Mouse (Mus musculus) ES-E14 (cell line): ENCODE measurements at regions not wholly inside any gene's neighbourhood (a gene's known extent, or its start where the extent isn't known, plus 50 kb on each side); places are given as distances from the start of the nearest gene placed in this dataset.

Experiments
- DNase-seq: peaks from one replicate; pipeline ENCODE4 v3.0.0-alpha.2; 2013; ENCODE audit warnings: low read depth, low spot score
- H3K27ac ChIP-seq: 2 replicates; pipeline ENCODE4 v1.5.1; 2012; ENCODE audit warnings: low read depth, mild to moderate bottlenecking, low read length, moderate library complexity, mixed read lengths; ENCODE audit not compliant: poor library complexity, insufficient read depth, severe bottlenecking
- H3K36me3 ChIP-seq: 2 replicates; pipeline ENCODE4 v1.6.1; 2012; ENCODE audit warnings: mild to moderate bottlenecking, low read length, moderate library complexity, mixed read lengths; ENCODE audit not compliant: control insufficient read depth, poor library complexity, insufficient read depth, severe bottlenecking
- H3K4me1 ChIP-seq, 2 experiments: fragments of 150-350 bp in 1 of 2; sonication (generic) in 1 of 2; 2 replicates each; pipeline ENCODE4 v1.6.1; 2012; ENCODE audit warnings: low read length in 2 of 2, mild to moderate bottlenecking in 1 of 2, mixed read lengths in 1 of 2; ENCODE audit not compliant: control insufficient read depth in 2 of 2, insufficient read depth in 2 of 2, poor library complexity in 1 of 2
- H3K4me3 ChIP-seq, 2 experiments: fragments of 150-350 bp in 1 of 2; sonication (generic) in 1 of 2; 2 replicates each; pipeline ENCODE4 v1.5.1; 2012; ENCODE audit warnings: low read length in 2 of 2, low read depth in 1 of 2, mild to moderate bottlenecking in 1 of 2, mixed read lengths in 1 of 2; ENCODE audit not compliant: insufficient read depth in 1 of 2, poor library complexity in 1 of 2, severe bottlenecking in 1 of 2
- H3K9ac ChIP-seq: 2 replicates; pipeline ENCODE4 v1.6.1; 2012; ENCODE audit warnings: low read depth, mild to moderate bottlenecking, low read length, mixed read lengths; ENCODE audit not compliant: poor library complexity, insufficient read depth, severe bottlenecking
- H3K9me3 ChIP-seq: fragments of 150-350 bp; sonication (generic); 2 replicates; pipeline ENCODE4 v1.6.1; 2012; ENCODE audit warnings: low read depth, mild to moderate bottlenecking, low read length; ENCODE audit not compliant: control insufficient read depth, insufficient read depth
- CHD2 ChIP-seq: IDR thresholded peaks from 2 replicates; pipeline ENCODE4 v1.6.1; 2014; ENCODE audit warnings: mild to moderate bottlenecking, low read depth, low read length, inconsistent platforms
- HCFC1 ChIP-seq: IDR thresholded peaks from 2 replicates; pipeline ENCODE4 v1.6.1; 2012; ENCODE audit warnings: low read length, inconsistent platforms, borderline replicate concordance; ENCODE audit not compliant: insufficient read depth
- MAFK ChIP-seq: IDR thresholded peaks from 2 replicates; pipeline ENCODE4 v1.6.1; 2014; ENCODE audit warnings: mild to moderate bottlenecking, low read depth, low read length, inconsistent platforms; ENCODE audit not compliant: insufficient read depth
- ZC3H11A ChIP-seq: IDR thresholded peaks from 2 replicates; pipeline ENCODE4 v1.6.1; 2012; ENCODE audit warnings: low read depth, mild to moderate bottlenecking, inconsistent platforms, low read length, borderline replicate concordance
- ZNF384 ChIP-seq: IDR thresholded peaks from 2 replicates; pipeline ENCODE4 v1.6.1; 2012; ENCODE audit warnings: low read depth, low read length, inconsistent platforms
- in situ Hi-C, 2 experiments: fragments of 600-800 bp; cut with MboI; formaldehyde crosslinking; loops; one replicate each; pipeline ENCODE4 v1.15.1; 2025; ENCODE audit warnings: low sequenced_read_pairs in 2 of 2, inconsistent platforms in 1 of 2; ENCODE audit not compliant: unreplicated experiment in 2 of 2

GRCm38 (mm10) chr4:47594171-47594570, 119.7 kb downstream of the Sec61b start:
- Histone ChIP-seq H3K9me3 (no peaks in the 10 kb centered on the region), H3K9ac (no peak overlapping the region), H3K4me3 (no peak overlapping the region), H3K36me3 (no peaks in the 10 kb centered on the region), H3K27ac (no peak overlapping the region), H3K4me1 (no peaks in the 10 kb centered on the region)
- TF ChIP-seq MAFK: no peak
- TF ChIP-seq ZNF384: no peak
- TF ChIP-seq ZC3H11A: no peak
- TF ChIP-seq CHD2: no peak
- no peak for TF ChIP-seq HCFC1
- DNase-seq: no peak
- in situ Hi-C loops: no loop called here

- DNase-seq: no peak
- TF ChIP-seq MAFK (no peak), HCFC1 (no peak), ZC3H11A (no peak), CHD2 (no peak), ZNF384 (no peak)
- H3K4me1 ChIP-seq: no peaks in the 10 kb centered on the region
- H3K9ac ChIP-seq: no peak overlapping the region
- in situ Hi-C loops: no loop called here
- H3K4me3 ChIP-seq: no peak overlapping the region
- no peaks in the 10 kb centered on the region for H3K36me3 ChIP-seq
- no peaks in the 10 kb centered on the region for H3K9me3 ChIP-seq
- H3K27ac ChIP-seq: no peak overlapping the region
These were observed 121.4 kb downstream of the Sec61b start for GRCm38 (mm10) chr4:47595841-47596240.

GRCm38 (mm10) chr4:47597586-47597985, 123.1 kb downstream of the Sec61b start:
- TF ChIP-seq HCFC1: no peak
- TF ChIP-seq CHD2: no peak
- no peak for TF ChIP-seq ZC3H11A
- TF ChIP-seq ZNF384: no peak
- no peak for TF ChIP-seq MAFK
- Histone ChIP-seq H3K27ac (no peak overlapping the region), H3K4me1 (no peaks in the 10 kb centered on the region), H3K9me3 (no peaks in the 10 kb centered on the region), H3K4me3 (no peak overlapping the region), H3K36me3 (no peaks in the 10 kb centered on the region), H3K9ac (no peak overlapping the region)
- in situ Hi-C loops: no loop called here
- no peak for DNase-seq

- Histone ChIP-seq H3K27ac (no peak overlapping the region), H3K9me3 (no peaks in the 10 kb centered on the region), H3K36me3 (no peaks in the 10 kb centered on the region), H3K4me3 (no peak overlapping the region), H3K9ac (no peak overlapping the region), H3K4me1 (no peaks in the 10 kb centered on the region)
- TF ChIP-seq CHD2 (no peak), HCFC1 (no peak), ZNF384 (no peak), ZC3H11A (0 out of 2 replicates have a peak, but pooled peaks have one; percentile 25), MAFK (no peak)
- peak; percentile 26 for DNase-seq
- in situ Hi-C loops: no loop called here
These were observed 123.8 kb downstream of the Sec61b start for GRCm38 (mm10) chr4:47598216-47598615.
